Mouse (Mus musculus): ENCODE data around the gene Lpcat1. TPM values are rescaled to one million over a fixed set of nuclear protein-coding genes. Genes with fewer than 3 reads are reported as not detected.

Gene Lpcat1
- polyA plus RNA-seq, 1 experiment from 2014 or later: 58.1 TPM

GRCm38 (mm10) chr13:73472481-73472880 lies 5.5 kb downstream of the Lpcat1 start:
- Histone ChIP-seq H3K36me3 (peaks cover 44% of the 10 kb centered on the region), H3K27me3 (ENCODE audit: insufficient read depth, poor library complexity, severe bottlenecking) (no peaks in the 10 kb centered on the region), H3K27ac (no peak overlapping the region), H3K4me3 (no peak overlapping the region), H3K9me3 (no peaks in the 10 kb centered on the region), H3K4me1 (replicated peaks) (peaks cover 48% of the 10 kb centered on the region)
- no peak for DNase-seq (ENCODE audit: low spot score)
- 82% methylated on average over 3 of the region's 3 CpGs for WGBS

DNA sequence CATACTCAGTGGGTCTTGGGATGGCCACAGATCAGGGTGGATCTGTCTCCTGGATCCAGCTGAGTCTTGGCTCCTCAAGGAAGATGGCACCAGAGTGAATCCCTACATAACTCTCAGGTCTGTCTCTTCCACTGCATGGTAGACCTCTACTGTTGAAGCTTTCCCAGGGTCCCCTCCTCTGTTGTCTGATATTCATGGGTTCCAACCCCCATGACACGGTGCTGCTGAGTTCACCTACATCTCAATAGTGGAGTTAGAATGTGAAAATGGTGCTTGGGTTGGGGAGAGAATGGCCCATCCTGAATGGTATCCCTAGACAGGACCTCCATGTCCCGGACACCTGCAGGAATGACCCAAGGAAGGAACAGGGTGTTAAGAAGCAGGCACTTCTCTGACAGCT lies 6.7 kb downstream of the Lpcat1 start:
- 93% methylated on average over 2 of the region's 2 CpGs for WGBS
- Histone ChIP-seq H3K27ac (0 out of 2 replicates have a peak overlapping the region, but pooled peaks have one; percentile 37), H3K4me3 (no peak overlapping the region), H3K9me3 (no peaks in the 10 kb centered on the region), H3K4me1 (replicated peaks) (peaks cover 43% of the 10 kb centered on the region), H3K36me3 (peaks cover 44% of the 10 kb centered on the region), H3K27me3 (ENCODE audit: insufficient read depth, poor library complexity, severe bottlenecking) (no peaks in the 10 kb centered on the region)
- no peak for DNase-seq (ENCODE audit: low spot score)

- no peaks in the 10 kb centered on the region for H3K27me3 ChIP-seq (ENCODE audit: insufficient read depth, poor library complexity, severe bottlenecking)
- peaks cover 42% of the 10 kb centered on the region for H3K4me1 ChIP-seq (replicated peaks)
- H3K4me3 ChIP-seq: no peak overlapping the region
- no peak for DNase-seq (ENCODE audit: low spot score)
- WGBS: 86% methylated on average over 6 of the region's 6 CpGs
- H3K9me3 ChIP-seq: no peaks in the 10 kb centered on the region
- peak overlapping the region; percentile 50; the same call in 1 of the 2 replicates for H3K27ac ChIP-seq
- peaks cover 44% of the 10 kb centered on the region for H3K36me3 ChIP-seq
Measured at GRCm38 (mm10) chr13:73474163-73474562, 7.2 kb downstream of the Lpcat1 start.

GRCm38 (mm10) chr13:73475058-73475980 lies 8.3 kb downstream of the Lpcat1 start:
- Histone ChIP-seq H3K4me3 (no peak overlapping the region), H3K9me3 (no peaks in the 10 kb centered on the region), H3K4me1 (replicated peaks) (peaks cover 32% of the 10 kb centered on the region), H3K36me3 (peaks cover 34% of the 10 kb centered on the region), H3K27me3 (ENCODE audit: insufficient read depth, poor library complexity, severe bottlenecking) (no peaks in the 10 kb centered on the region), H3K27ac (peak overlapping the region; percentile 50; the same call in 1 of the 2 replicates)
- WGBS: 90% methylated on average over 12 of the region's 12 CpGs
- DNase-seq (ENCODE audit: low spot score): no peak

- 91% methylated on average over 5 of the region's 5 CpGs for WGBS
- peaks cover 27% of the 10 kb centered on the region for H3K4me1 ChIP-seq (replicated peaks)
- no peak overlapping the region for H3K4me3 ChIP-seq
- H3K9me3 ChIP-seq: no peaks in the 10 kb centered on the region
- DNase-seq (ENCODE audit: low spot score): no peak
- H3K36me3 ChIP-seq: peaks cover 31% of the 10 kb centered on the region
- H3K27ac ChIP-seq: peak overlapping the region; percentile 1; the same call in 1 of the 2 replicates
- H3K27me3 ChIP-seq (ENCODE audit: insufficient read depth, poor library complexity, severe bottlenecking): no peaks in the 10 kb centered on the region
Measured at GRCm38 (mm10) chr13:73476259-73476658, 9.3 kb downstream of the Lpcat1 start.

DNA sequence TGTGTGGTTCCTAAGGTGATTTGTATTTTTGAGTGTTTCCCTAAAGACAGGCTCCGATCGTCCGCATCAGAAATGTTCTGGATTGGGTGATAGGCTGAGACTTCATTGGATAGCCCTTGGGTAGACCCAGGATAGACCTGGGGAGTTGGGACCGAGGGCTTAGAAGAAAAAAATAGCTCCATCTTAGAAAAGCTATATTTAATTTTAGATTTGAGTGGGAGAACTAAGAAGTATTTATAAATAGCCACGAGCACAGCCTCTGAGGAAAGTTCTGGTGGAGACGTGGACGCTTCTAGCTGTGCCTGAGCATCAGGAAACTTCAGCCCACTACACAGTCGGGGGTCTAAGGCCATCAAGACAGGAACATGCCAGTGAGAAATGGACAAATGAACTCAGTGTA lies 9.8 kb downstream of the Lpcat1 start:
- no peak overlapping the region for H3K4me3 ChIP-seq
- no peak for DNase-seq (ENCODE audit: low spot score)
- H3K27me3 ChIP-seq (ENCODE audit: insufficient read depth, poor library complexity, severe bottlenecking): no peaks in the 10 kb centered on the region
- 0 out of 2 replicates have a peak overlapping the region, but pooled peaks have one; percentile 1 for H3K27ac ChIP-seq
- peaks cover 25% of the 10 kb centered on the region for H3K36me3 ChIP-seq
- H3K4me1 ChIP-seq (replicated peaks): peaks cover 27% of the 10 kb centered on the region
- no peaks in the 10 kb centered on the region for H3K9me3 ChIP-seq
- 92% methylated on average over 8 of the region's 8 CpGs for WGBS

GRCm38 (mm10) chr13:73477841-73478240 lies 10.8 kb downstream of the Lpcat1 start:
- 91% methylated on average over 2 of the region's 2 CpGs for WGBS
- no peak for DNase-seq (ENCODE audit: low spot score)
- no peaks in the 10 kb centered on the region for H3K27me3 ChIP-seq (ENCODE audit: insufficient read depth, poor library complexity, severe bottlenecking)
- peaks cover 23% of the 10 kb centered on the region for H3K36me3 ChIP-seq
- H3K4me1 ChIP-seq (replicated peaks): peaks cover 24% of the 10 kb centered on the region
- H3K9me3 ChIP-seq: no peaks in the 10 kb centered on the region
- H3K27ac ChIP-seq: no peak overlapping the region
- no peak overlapping the region for H3K4me3 ChIP-seq

DNA sequence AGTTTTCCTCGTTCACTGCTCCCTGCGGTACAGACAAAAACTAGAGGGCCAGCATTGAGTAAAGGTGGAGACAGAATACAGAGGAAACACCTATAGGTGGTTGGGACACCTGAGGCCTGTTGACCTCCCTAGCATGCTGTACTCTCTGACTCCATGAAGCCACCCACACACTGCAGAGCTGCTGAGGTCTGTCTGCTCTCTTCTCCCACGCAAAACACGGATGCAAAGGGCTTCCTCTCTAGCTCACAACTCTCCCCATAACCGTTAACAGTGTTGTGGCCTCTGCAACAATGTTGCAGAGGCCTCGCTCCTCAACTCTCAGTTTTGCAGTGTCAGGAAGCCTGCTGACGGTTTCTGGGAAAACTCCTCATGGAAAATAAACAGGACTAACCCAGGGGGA lies 15.5 kb downstream of the Lpcat1 start:
- DNase-seq (ENCODE audit: low spot score): no peak
- Histone ChIP-seq H3K27me3 (ENCODE audit: insufficient read depth, poor library complexity, severe bottlenecking) (no peaks in the 10 kb centered on the region), H3K4me3 (no peak overlapping the region), H3K9me3 (peaks cover 5% of the 10 kb centered on the region; the same call in 1 of the 2 replicates), H3K4me1 (replicated peaks) (peaks cover 14% of the 10 kb centered on the region; the same call in 1 of the 2 replicates), H3K27ac (peak overlapping the region; percentile 45; the same call in 1 of the 2 replicates), H3K36me3 (peaks cover 43% of the 10 kb centered on the region)
- WGBS: 84% methylated on average over 7 of the region's 7 CpGs

GRCm38 (mm10) chr13:73483331-73483730 lies 16.3 kb downstream of the Lpcat1 start:
- Histone ChIP-seq H3K27me3 (ENCODE audit: insufficient read depth, poor library complexity, severe bottlenecking) (no peaks in the 10 kb centered on the region), H3K9me3 (peaks cover 5% of the 10 kb centered on the region; the same call in 1 of the 2 replicates), H3K27ac (no peak overlapping the region), H3K4me1 (replicated peaks) (peaks cover 8% of the 10 kb centered on the region; the same call in 1 of the 2 replicates), H3K36me3 (peaks cover 50% of the 10 kb centered on the region), H3K4me3 (no peak overlapping the region)
- WGBS: 90% methylated on average over 6 of the region's 6 CpGs
- DNase-seq (ENCODE audit: low spot score): no peak

GRCm38 (mm10) chr13:73484171-73484570 lies 17.2 kb downstream of the Lpcat1 start:
- peaks cover 4% of the 10 kb centered on the region; the same call in 1 of the 2 replicates for H3K4me1 ChIP-seq (replicated peaks)
- no peaks in the 10 kb centered on the region for H3K27me3 ChIP-seq (ENCODE audit: insufficient read depth, poor library complexity, severe bottlenecking)
- peaks cover 58% of the 10 kb centered on the region for H3K36me3 ChIP-seq
- H3K9me3 ChIP-seq: peaks cover 5% of the 10 kb centered on the region; the same call in 1 of the 2 replicates
- 95% methylated on average over 5 of the region's 5 CpGs for WGBS
- H3K27ac ChIP-seq: no peak overlapping the region
- H3K4me3 ChIP-seq: no peak overlapping the region
- no peak for DNase-seq (ENCODE audit: low spot score)

GRCm38 (mm10) chr13:73488105-73488504 lies 21.1 kb downstream of the Lpcat1 start:
- WGBS: 72% methylated on average over 3 of the region's 3 CpGs
- no peak for DNase-seq (ENCODE audit: low spot score)

DNA sequence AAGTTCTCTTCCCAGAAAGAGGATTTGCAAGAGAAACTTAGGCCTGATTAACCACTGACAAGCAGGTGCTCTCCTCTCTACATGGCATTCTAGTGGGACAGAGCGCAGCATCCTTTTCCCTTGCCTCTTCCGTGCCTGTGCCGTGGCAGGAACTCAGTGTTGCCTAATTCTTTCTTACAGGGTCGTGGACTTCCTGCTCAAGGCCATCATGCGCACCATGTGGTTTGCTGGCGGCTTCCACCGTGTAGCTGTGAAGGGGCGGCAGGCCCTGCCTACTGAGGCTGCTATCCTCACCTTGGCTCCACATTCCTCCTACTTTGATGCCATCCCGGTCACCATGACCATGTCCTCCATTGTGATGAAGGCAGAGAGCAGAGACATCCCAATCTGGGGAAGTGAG lies 21.7 kb downstream of the Lpcat1 start:
- WGBS: 90% methylated on average over 9 of the region's 9 CpGs

More at GRCm38 (mm10) chr13:73488105-73488504, 21.1 kb downstream of the Lpcat1 start:
- Histone ChIP-seq H3K4me1 (replicated peaks) (0 out of 2 replicates have a peak, but pooled peaks cover 2% of the 10 kb centered on the region), H3K36me3 (peaks cover 98% of the 10 kb centered on the region), H3K27ac (no peak overlapping the region), H3K4me3 (no peak overlapping the region), H3K9me3 (peaks cover 5% of the 10 kb centered on the region; the same call in 1 of the 2 replicates), H3K27me3 (ENCODE audit: insufficient read depth, poor library complexity, severe bottlenecking) (no peaks in the 10 kb centered on the region)

DNA sequence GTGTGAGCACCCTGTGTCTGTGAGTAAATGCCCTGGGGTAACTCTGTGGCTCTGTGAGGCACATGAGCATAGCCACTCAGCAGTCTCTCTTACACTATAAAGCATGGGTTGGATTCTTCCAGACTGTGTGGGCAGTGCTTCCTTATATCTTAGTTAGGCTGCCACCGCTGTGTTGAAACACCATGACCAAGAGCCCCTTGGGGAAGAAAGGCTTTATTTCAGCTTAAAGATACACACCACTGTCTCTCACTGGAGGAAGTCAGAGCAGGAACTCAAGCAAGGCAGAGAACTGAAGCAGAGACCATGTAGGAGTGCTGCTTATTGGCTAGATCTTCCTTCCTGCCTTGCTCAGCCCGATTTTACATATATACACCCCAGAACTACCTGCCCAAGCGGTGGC lies 23.0 kb downstream of the Lpcat1 start:
- no peak for DNase-seq (ENCODE audit: low spot score)
- H3K36me3 ChIP-seq: peaks cover 98% of the 10 kb centered on the region

More for the DNA sequence above, 21.7 kb downstream of the Lpcat1 start:
- peaks cover 5% of the 10 kb centered on the region; the same call in 1 of the 2 replicates for H3K9me3 ChIP-seq
- H3K4me3 ChIP-seq: no peak overlapping the region
- 0 out of 2 replicates have a peak, but pooled peaks cover 2% of the 10 kb centered on the region for H3K4me1 ChIP-seq (replicated peaks)
- H3K27me3 ChIP-seq (ENCODE audit: insufficient read depth, poor library complexity, severe bottlenecking): no peaks in the 10 kb centered on the region
- H3K36me3 ChIP-seq: peaks cover 98% of the 10 kb centered on the region
- H3K27ac ChIP-seq: no peak overlapping the region
- no peak for DNase-seq (ENCODE audit: low spot score)

More for the DNA sequence above, 23.0 kb downstream of the Lpcat1 start:
- WGBS: 95% methylated on average over 3 of the region's 3 CpGs
- H3K4me3 ChIP-seq: no peak overlapping the region
- H3K27me3 ChIP-seq (ENCODE audit: insufficient read depth, poor library complexity, severe bottlenecking): no peaks in the 10 kb centered on the region
- H3K4me1 ChIP-seq (replicated peaks): no peaks in the 10 kb centered on the region
- no peak overlapping the region for H3K27ac ChIP-seq
- H3K9me3 ChIP-seq: peaks cover 5% of the 10 kb centered on the region; the same call in 1 of the 2 replicates

Data from hindbrain, embryonic 10.5 days (tissue).